ENCODE assay signal across 8 mouse cellular contexts in the genomic region with DNA sequence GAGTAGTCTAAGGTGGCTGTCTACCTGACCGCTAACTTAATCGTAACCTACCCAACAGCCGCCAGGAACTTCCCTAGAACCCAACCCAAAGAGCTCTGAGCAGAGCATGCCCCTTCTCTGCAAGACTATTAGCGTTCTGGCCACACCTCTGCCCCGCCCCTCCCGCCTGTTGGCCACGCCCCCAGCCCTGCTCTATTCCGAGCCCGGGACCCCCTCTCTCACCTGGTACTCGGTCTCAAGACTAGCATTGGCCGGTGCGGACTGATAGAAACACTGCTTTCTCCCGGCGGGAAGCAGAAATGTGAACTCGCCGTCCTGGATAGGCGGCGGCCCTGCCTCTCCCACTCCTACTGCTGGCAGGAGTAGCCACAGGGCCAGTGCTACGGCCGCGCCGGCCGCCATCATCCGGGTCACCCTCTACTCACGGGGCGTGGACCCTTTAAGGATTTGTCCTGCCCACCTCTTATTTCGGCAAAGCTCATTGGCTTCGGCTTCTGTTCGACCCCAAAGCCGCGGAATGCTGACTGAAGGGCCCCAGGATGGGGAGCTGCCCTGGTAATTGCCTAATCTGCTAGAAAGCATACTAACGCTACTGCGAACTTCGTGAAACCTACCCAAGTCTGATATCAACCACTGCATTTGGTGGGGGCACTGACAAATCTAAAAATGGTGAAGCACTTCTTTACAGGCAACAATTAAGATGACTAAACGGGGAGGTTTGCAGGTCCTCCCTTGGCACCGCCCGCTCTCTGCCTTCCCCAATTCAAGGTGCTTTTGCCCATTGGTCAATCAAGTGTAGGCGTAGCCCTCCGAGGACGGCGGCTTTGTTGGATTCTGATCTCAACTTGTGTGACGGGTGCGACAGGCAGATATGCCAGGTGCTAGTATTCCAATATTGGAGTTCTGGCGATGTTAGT. TPM values are rescaled to one million over a fixed set of nuclear protein-coding genes. Genes with fewer than 3 reads are reported as not detected.
DNase-seq lines count a peak whose midpoint lies in the region; ATAC-seq and TF ChIP-seq lines count a peak whose summit lies in the region.

A gene (minus strand): TSS at position 481 of the 917 bp plus-strand sequence.

- H3K9me3 ChIP-seq in embryonic facial prominence, embryonic 15.5 days (replicated peaks): no peaks in the 10 kb centered on the region
- no peaks in the 10 kb centered on the region for H3K9me3 ChIP-seq in limb, embryonic 14.5 days (ENCODE audit: control insufficient read depth, low read length)
- H3K9me3 ChIP-seq in midbrain, postnatal 0 days (ENCODE audit: low read length): no peaks in the 10 kb centered on the region

- no peaks in the 10 kb centered on the region for H3K27me3 ChIP-seq in embryonic facial prominence, embryonic 15.5 days
- no peaks in the 10 kb centered on the region for H3K27me3 ChIP-seq in limb, embryonic 14.5 days (ENCODE audit: control insufficient read depth, insufficient read depth, low read length)
- no peaks in the 10 kb centered on the region for H3K27me3 ChIP-seq in midbrain, postnatal 0 days (ENCODE audit: insufficient read depth, low read length)

- peak within 1 kb of the TSS; percentile 90 for H3K27ac ChIP-seq in bone marrow, adult 2 months (ENCODE audit: control insufficient read depth, insufficient read depth, low read depth, low read length, poor library complexity)
- peak within 1 kb of the TSS; percentile 96 for H3K27ac ChIP-seq in embryonic facial prominence, embryonic 15.5 days (replicated peaks)
- H3K27ac ChIP-seq in limb, embryonic 14.5 days (replicated peaks; ENCODE audit: low read depth, low read length): peak within 1 kb of the TSS; percentile 87
- H3K27ac ChIP-seq in midbrain, postnatal 0 days (ENCODE audit: low read depth, low read length): peak within 1 kb of the TSS; percentile 79

- WGBS in bone marrow, adult 2 months: under 1% methylated on average over 44 of the region's 44 CpGs
- 0% methylated on average over 44 of the region's 44 CpGs for WGBS in embryonic facial prominence, embryonic 15.5 days
- WGBS in limb, embryonic 14.5 days: under 1% methylated on average over 44 of the region's 44 CpGs
- WGBS in midbrain, postnatal 0 days: under 1% methylated on average over 44 of the region's 44 CpGs

- H3K9ac ChIP-seq in embryonic facial prominence, embryonic 15.5 days: peak within 1 kb of the TSS; percentile 69
- H3K9ac ChIP-seq in limb, embryonic 14.5 days (ENCODE audit: low read depth, low read length, severe bottlenecking): peak within 1 kb of the TSS; percentile 66
- peak within 1 kb of the TSS; percentile 55 for H3K9ac ChIP-seq in midbrain, postnatal 0 days (replicated peaks; ENCODE audit: low read length, poor library complexity, severe bottlenecking)

- no peak for TF ChIP-seq CTCF in bone marrow, adult 2 months (IDR thresholded peaks at IDR 0.05; ENCODE audit: control insufficient read depth, insufficient read depth, low read length)
- no peak for TF ChIP-seq CTCF in midbrain, postnatal 0 days (IDR thresholded peaks at IDR 0.05)

- TF ChIP-seq POLR2A in bone marrow, adult 2 months (IDR thresholded peaks at IDR 0.05; ENCODE audit: borderline replicate concordance, control insufficient read depth, low read depth, low read length): peak; percentile 72; the same call in 1 of the 2 replicates
- peak; percentile 51; the same call in 1 of the 2 replicates for TF ChIP-seq POLR2A in limb, embryonic 14.5 days (IDR thresholded peaks at IDR 0.05; ENCODE audit: borderline replicate concordance, extremely low read depth, insufficient read depth, insufficient read length)

- peaks cover 39% of the 10 kb centered on the region for H3K36me3 ChIP-seq in embryonic facial prominence, embryonic 15.5 days
- peaks cover 39% of the 10 kb centered on the region for H3K36me3 ChIP-seq in limb, embryonic 14.5 days (ENCODE audit: control insufficient read depth, insufficient read depth, low read length)
- H3K36me3 ChIP-seq in midbrain, postnatal 0 days (ENCODE audit: insufficient read depth, low read length): peaks cover 35% of the 10 kb centered on the region

- peak within 1 kb of the TSS; percentile 95 for H3K4me3 ChIP-seq in bone marrow, adult 2 months (replicated peaks; ENCODE audit: control insufficient read depth, low read depth, low read length)
- H3K4me3 ChIP-seq in embryonic facial prominence, embryonic 15.5 days (replicated peaks): peak within 1 kb of the TSS; percentile 83
- H3K4me3 ChIP-seq in limb, embryonic 14.5 days (replicated peaks; ENCODE audit: low read length): peak within 1 kb of the TSS; percentile 72
- H3K4me3 ChIP-seq in midbrain, postnatal 0 days (ENCODE audit: low read depth, low read length): peak within 1 kb of the TSS; percentile 44

- peak; percentile 96 for ATAC-seq in embryonic facial prominence, embryonic 15.5 days (ENCODE audit: insufficient number of reproducible peaks, low FRiP score, low TSS enrichment, low read depth)
- peak; percentile 96 for ATAC-seq in limb, embryonic 14.5 days (ENCODE audit: low FRiP score, low read depth)
- peak; percentile 96 for ATAC-seq in midbrain, postnatal 0 days (ENCODE audit: low FRiP score)

- H3K4me1 ChIP-seq in bone marrow, adult 2 months (ENCODE audit: control insufficient read depth, insufficient read depth, low read length): peaks cover 4% of the 10 kb centered on the region
- H3K4me1 ChIP-seq in embryonic facial prominence, embryonic 15.5 days: peaks cover 18% of the 10 kb centered on the region
- H3K4me1 ChIP-seq in limb, embryonic 14.5 days (ENCODE audit: control insufficient read depth, insufficient read depth, low read length): peaks cover 7% of the 10 kb centered on the region
- peaks cover 11% of the 10 kb centered on the region; the same call in 1 of the 2 replicates for H3K4me1 ChIP-seq in midbrain, postnatal 0 days (ENCODE audit: insufficient read depth, low read length)

- peak; percentile 99 for DNase-seq in 416B (ENCODE audit: low read depth)
- DNase-seq in heart, adult 8-10 months (ENCODE audit: low spot score): peak; percentile 97
- DNase-seq in kidney, adult 9 months: peak; percentile 98
- peak; percentile 96 for DNase-seq in limb, embryonic 14.5 days (ENCODE audit: low spot score)
- peak; percentile 98 for DNase-seq in midbrain, postnatal 0 days (ENCODE audit: low spot score)
- DNase-seq in spleen, postnatal 14 days (ENCODE audit: low spot score in 2 of 2): peak; percentile 86 to 89

- peak within 1 kb of the TSS; percentile 72 for H3K4me2 ChIP-seq in embryonic facial prominence, embryonic 15.5 days (replicated peaks)
- peak within 1 kb of the TSS; percentile 83 for H3K4me2 ChIP-seq in limb, embryonic 14.5 days (replicated peaks; ENCODE audit: low read depth, low read length, severe bottlenecking)
- peak within 1 kb of the TSS; percentile 76 for H3K4me2 ChIP-seq in midbrain, postnatal 0 days (ENCODE audit: low read depth, low read length, poor library complexity, severe bottlenecking)

RNA-seq across cellular contexts. Expression of the gene that starts here (rescaled TPM):
- polyA plus RNA-seq in bone marrow, adult 2 months (2011; ENCODE audit: insufficient read depth, insufficient read length, low replicate concordance, missing spikeins): 6.7 and 7.6 TPM in 2 replicates
- polyA plus RNA-seq in embryonic facial prominence, embryonic 15.5 days (2015; fragmentation: Nextera tagmentation; extraction: Ambion mirVana): 113 and 123 TPM in 2 replicates
- total RNA-seq in heart, adult 8-10 months (2022): 10 to 100 TPM; 46.5 to 51.3 (median 48.9) TPM
- polyA plus RNA-seq in limb, embryonic 14.5 days (2012; rRNA removed): 96.0 and 101 TPM in 2 replicates
- 116 and 119 TPM in 2 replicates for polyA plus RNA-seq in limb, embryonic 14.5 days (2014; fragmentation: Nextera tagmentation; extraction: Ambion mirVana)
- 42.5 and 46.0 TPM in 2 replicates for total RNA-seq in midbrain, postnatal 0 days (2014; rRNA removed)
- polyA plus RNA-seq in midbrain, postnatal 0 days (2015; fragmentation: Nextera tagmentation; extraction: Ambion mirVana): 51.1 and 64.7 TPM in 2 replicates

Comparison
In these comparisons a context has a peak if more than half of its experiments do, and no peak if none do; other contexts are left out.
1. Peak in every context shown above with its lines: DNase-seq, ATAC-seq, H3K4me3 ChIP-seq and H3K27ac ChIP-seq.
2. H3K4me3 ChIP-seq: peak in every context shown above with its lines; median percentile 95 in bone marrow, adult 2 months; 83 in embryonic facial prominence, embryonic 15.5 days; 72 in limb, embryonic 14.5 days; 44 in midbrain, postnatal 0 days.